Mouse (Mus musculus) midbrain, postnatal 0 days (tissue): ENCODE data around the gene Vpreb3. TPM values are rescaled to one million over a fixed set of nuclear protein-coding genes. Genes with fewer than 3 reads are reported as not detected.
"Not testable (repeated sequence)": the region's sequence is repeated elsewhere in the genome, so short reads cannot be mapped to it uniquely, and the experiment has no call there.

Experiments
- ATAC-seq: fragments of 200-750 bp; cut with Nextera tagmentation; 2 replicates; pipeline ENCODE4 v1.8.0; 2017; ENCODE audit warnings: moderate number of reproducible peaks, mild to moderate bottlenecking, moderate TSS enrichment, moderate library complexity; ENCODE audit not compliant: low FRiP score
- DNase-seq: peaks from one replicate; pipeline ENCODE4 v3.0.0-alpha.2; 2015; ENCODE audit warnings: low spot score
- H3K27ac ChIP-seq: fragments of 300-500 bp; sonication (generic); 2 replicates; pipeline ENCODE4 v1.5.1; 2014; ENCODE audit warnings: low read depth, mild to moderate bottlenecking, low read length, mixed read lengths
- H3K27me3 ChIP-seq: fragments of 300-500 bp; sonication (generic); 2 replicates; pipeline ENCODE4 v1.6.1; 2014; ENCODE audit warnings: low read length, control low read depth, mixed read lengths; ENCODE audit not compliant: insufficient read depth
- H3K36me3 ChIP-seq: fragments of 300-500 bp; sonication (generic); 2 replicates; pipeline ENCODE4 v1.6.1; 2014; ENCODE audit warnings: low read length, control low read depth, mixed read lengths; ENCODE audit not compliant: insufficient read depth
- H3K4me1 ChIP-seq: fragments of 300-500 bp; sonication (generic); 2 replicates; pipeline ENCODE4 v1.6.1; 2014; ENCODE audit warnings: mild to moderate bottlenecking, control low read depth, antibody characterized with exemption, low read length, mixed read lengths; ENCODE audit not compliant: insufficient read depth
- H3K4me2 ChIP-seq: fragments of 300-500 bp; sonication (generic); 2 replicates; pipeline ENCODE4 v1.6.1; 2014; ENCODE audit warnings: low read depth, mild to moderate bottlenecking, low read length, mixed read lengths; ENCODE audit not compliant: poor library complexity, severe bottlenecking
- H3K4me3 ChIP-seq: fragments of 300-500 bp; sonication (generic); 2 replicates; pipeline ENCODE4 v1.5.1; 2014; ENCODE audit warnings: low read depth, mild to moderate bottlenecking, low read length, moderate library complexity
- H3K9ac ChIP-seq: fragments of 300-500 bp; sonication (generic); replicated peaks from 2 replicates; pipeline ENCODE4 v1.6.1; 2014; ENCODE audit warnings: mild to moderate bottlenecking, low read length, moderate library complexity, mixed read lengths; ENCODE audit not compliant: poor library complexity, severe bottlenecking
- H3K9me3 ChIP-seq: fragments of 300-500 bp; sonication (generic); 2 replicates; pipeline ENCODE4 v1.6.1; 2016; ENCODE audit warnings: low read length, control low read depth
- CTCF ChIP-seq: IDR thresholded peaks from 2 replicates; pipeline ENCODE4 v1.5.1; 2016; ENCODE audit warnings: antibody characterized with exemption, mild to moderate bottlenecking
- WGBS: fragments of 180-500 bp; shearing (Covaris S2); extraction: QIAGEN DNeasy Blood & Tissue Kit; methylation state at CpG from one replicate; pipeline ENCODE4 v1.1.7; 2014; 5-methylcytosine and 5-hydroxymethylcytosine counted together
- polyA plus RNA-seq: library from polyadenylated mRNA; unstranded; fragments of >200 nt; fragmentation: Nextera tagmentation; extraction: Ambion mirVana; gene quantifications from 2 replicates; pipeline ENCODE4 v1.2.1, GENCODE M21; 2015
- total RNA-seq: library from RNA; depleted of rRNA; stranded (reverse); fragments of >200 nt; gene quantifications from 2 replicates; pipeline ENCODE4 v1.2.3, GENCODE M21; 2014

Gene Vpreb3
- total and polyA plus RNA-seq, 2 experiments from 2014 or later: 0.72 TPM; not detected in 1

DNA sequence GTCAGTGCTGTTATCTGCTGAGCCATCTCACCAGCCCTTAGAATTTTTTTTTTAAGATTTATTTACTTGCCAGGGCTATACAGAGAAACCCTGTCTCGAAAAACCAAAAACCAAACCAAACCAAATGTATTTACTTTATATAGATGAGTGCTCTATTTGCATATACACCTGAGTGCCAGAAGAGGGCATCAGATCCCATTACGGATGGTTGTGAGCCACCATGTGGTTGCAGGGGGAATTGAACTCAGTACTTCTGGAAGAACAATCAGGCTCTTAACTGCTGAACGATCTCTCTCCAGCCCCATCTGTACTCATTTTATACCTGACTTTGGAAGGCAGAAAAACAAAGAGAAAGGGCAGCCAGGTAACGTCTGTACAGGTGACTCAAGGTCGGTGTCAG lies 32.4 kb downstream of the Vpreb3 start:
- Histone ChIP-seq H3K36me3 (no peaks in the 10 kb centered on the region), H3K4me2 (no peak overlapping the region), H3K27ac (no peak overlapping the region), H3K4me3 (no peak overlapping the region), H3K9me3 (0 out of 2 replicates have a peak, but pooled peaks cover 4% of the 10 kb centered on the region), H3K9ac (no peak overlapping the region), H3K27me3 (no peaks in the 10 kb centered on the region), H3K4me1 (no peaks in the 10 kb centered on the region)
- DNase-seq (no peak), ATAC-seq (no peak)
- TF ChIP-seq CTCF: peak; percentile 73
- WGBS: 78% methylated on average over 5 of the region's 5 CpGs

DNA sequence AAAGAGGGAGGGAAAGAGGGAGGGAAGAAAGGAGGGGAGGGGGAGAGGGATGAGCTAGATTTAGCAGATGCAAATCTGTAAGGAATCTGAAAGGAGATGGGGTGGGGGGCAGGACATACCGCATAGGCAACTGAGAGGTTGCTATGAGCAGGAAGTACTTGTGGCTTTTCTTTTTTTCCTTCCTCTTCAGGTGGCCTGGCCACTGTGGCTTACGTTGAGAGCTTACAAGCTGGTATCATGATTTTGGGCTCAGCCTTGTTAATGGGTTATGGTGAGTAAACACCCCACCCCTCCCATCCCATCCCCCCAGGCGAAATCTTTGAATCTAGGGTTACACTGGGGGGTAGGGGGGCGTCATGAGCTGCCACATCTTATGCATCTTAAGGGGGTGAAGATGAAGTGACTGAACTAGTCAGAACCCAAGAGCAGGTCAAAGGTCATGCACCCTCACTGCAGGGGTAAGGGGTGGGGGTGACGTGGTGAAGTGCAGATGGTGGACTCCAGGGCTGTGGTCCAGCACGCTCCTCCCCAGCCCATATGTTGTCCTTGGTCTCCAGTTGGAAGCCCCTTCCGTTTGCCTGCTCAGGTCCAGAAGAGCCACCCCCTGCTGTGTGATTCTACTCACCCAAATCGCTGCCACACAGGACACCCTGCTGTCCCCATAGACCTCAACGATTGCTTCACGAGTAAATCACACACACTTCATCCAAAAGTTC lies 35.4 kb downstream of the Vpreb3 start:
- H3K4me2 ChIP-seq: no peak overlapping the region
- ATAC-seq (no peak), DNase-seq (peak; percentile 12)
- H3K36me3 ChIP-seq: no peaks in the 10 kb centered on the region
- H3K4me1 ChIP-seq: no peaks in the 10 kb centered on the region
- TF ChIP-seq CTCF: no peak
- WGBS: 48% methylated on average over 10 of the region's 10 CpGs
- no peak overlapping the region for H3K9ac ChIP-seq
- no peaks in the 10 kb centered on the region for H3K9me3 ChIP-seq
- H3K4me3 ChIP-seq: no peak overlapping the region
- no peaks in the 10 kb centered on the region for H3K27me3 ChIP-seq
- H3K27ac ChIP-seq: no peak overlapping the region

DNA sequence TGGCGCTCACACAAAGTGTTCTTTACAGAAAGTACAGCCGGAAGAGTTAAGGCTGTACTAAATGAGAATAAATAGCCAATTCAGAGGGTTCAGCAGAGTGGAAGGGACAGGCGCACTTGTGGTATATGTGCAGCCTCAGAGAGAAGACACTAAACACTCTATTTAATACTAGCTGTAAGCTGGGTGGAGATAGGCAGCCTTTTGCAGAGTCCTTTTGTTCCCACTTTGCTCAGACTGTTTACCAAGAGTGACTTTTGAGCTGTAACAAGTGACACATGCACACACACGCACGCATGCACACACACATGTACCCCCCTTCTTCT lies 35.9 kb downstream of the Vpreb3 start:
- Histone ChIP-seq H3K9ac (no peak overlapping the region), H3K9me3 (no peaks in the 10 kb centered on the region), H3K36me3 (no peaks in the 10 kb centered on the region), H3K27ac (no peak overlapping the region), H3K27me3 (no peaks in the 10 kb centered on the region), H3K4me1 (no peaks in the 10 kb centered on the region), H3K4me2 (no peak overlapping the region), H3K4me3 (no peak overlapping the region)
- 80% methylated on average over 5 of the region's 5 CpGs for WGBS
- no peak for ATAC-seq
- TF ChIP-seq CTCF: no peak
- DNase-seq: no peak

DNA sequence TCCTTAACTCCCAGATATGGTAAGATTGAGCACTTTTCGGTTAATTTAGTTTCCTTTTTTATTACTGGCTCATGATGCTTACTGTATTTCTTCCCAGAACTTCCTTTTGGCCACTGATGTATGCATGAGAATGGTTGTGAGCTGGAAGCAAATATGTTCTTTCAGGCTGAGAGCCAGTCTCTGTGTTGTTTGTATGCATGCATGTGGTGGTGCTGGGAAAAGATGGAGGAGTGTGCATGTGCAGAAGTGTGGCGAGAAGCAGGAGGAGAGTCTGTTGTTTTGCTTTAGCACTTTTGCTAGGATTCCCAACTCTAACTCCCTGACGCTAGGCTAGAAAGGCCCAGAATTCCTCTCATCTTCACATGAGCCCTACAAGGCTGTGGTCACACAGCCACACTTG lies 36.6 kb downstream of the Vpreb3 start:
- no peak for DNase-seq
- H3K36me3 ChIP-seq: no peaks in the 10 kb centered on the region
- no peak overlapping the region for H3K9ac ChIP-seq
- no peaks in the 10 kb centered on the region for H3K9me3 ChIP-seq
- TF ChIP-seq CTCF: no peak
- H3K27ac ChIP-seq: no peak overlapping the region
- ATAC-seq: no peak
- H3K4me2 ChIP-seq: no peak overlapping the region
- no peaks in the 10 kb centered on the region for H3K27me3 ChIP-seq
- no peak overlapping the region for H3K4me3 ChIP-seq
- H3K4me1 ChIP-seq: no peaks in the 10 kb centered on the region
- WGBS: 93% methylated on average over 3 of the region's 3 CpGs

DNA sequence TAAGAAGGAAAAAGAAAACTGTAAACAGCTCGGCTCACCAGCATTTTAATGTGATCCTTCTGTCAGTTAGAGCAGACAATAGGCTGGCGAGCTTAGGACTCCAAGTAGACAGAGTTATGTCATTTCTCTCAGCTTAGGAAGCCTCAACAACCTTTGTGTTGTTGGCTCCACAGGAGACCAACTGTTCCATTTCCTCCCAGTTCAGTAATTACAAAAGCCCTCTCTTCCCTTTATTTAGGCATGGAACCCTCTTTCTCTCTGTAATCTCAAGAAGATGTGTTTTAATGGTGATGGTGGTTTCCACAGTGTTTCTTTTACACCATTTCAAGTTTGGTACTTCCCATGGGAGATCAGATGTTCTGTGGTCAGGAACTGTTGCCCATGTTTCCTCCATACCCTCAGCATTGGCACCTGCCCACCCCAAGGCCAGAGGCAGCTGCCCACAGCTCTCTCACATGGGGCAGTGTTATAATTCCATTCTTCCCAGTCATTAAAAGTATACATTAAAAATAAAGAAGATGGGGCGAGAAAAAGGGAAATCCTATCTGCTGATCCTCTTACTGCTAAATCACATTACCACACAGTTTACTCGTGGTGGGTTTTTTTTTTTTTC lies 47.7 kb downstream of the Vpreb3 start:
- no peak for ATAC-seq

DNA sequence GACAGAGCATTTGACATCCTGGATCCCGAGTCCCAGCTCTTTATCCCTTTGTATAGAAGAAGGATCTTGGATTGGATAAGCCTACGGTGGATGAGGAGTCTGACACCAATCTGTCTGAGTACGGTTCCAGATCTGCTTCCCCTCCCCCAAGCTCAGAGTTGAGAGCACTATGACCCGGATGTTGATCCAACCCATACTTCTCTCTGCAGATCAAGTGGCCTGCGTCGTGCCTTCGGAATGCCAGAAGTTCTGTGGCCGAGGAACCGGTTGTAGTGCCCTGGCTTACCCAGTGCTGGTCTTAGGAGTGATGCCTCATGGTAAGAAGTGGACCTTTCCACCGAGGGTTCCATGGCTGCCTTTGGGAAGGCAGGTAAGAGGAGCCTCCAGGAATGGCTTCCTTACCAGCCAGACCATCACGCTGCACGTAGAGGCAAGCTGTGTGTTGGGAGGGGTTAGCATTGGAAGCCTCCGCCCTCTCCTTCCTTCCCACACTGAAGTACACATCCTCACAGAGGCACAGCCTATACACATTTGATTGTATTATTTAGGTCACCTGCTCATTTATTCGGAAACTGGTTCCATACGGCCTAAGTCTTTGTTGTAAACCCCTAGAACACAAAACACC lies 50.9 kb downstream of the Vpreb3 start:
- Histone ChIP-seq H3K4me2 (no peak overlapping the region), H3K27me3 (no peaks in the 10 kb centered on the region), H3K9me3 (no peaks in the 10 kb centered on the region), H3K36me3 (no peaks in the 10 kb centered on the region), H3K4me1 (no peaks in the 10 kb centered on the region), H3K9ac (no peak overlapping the region), H3K4me3 (no peak overlapping the region), H3K27ac (no peak overlapping the region)
- TF ChIP-seq CTCF: no peak
- WGBS: 92% methylated on average over 15 of the region's 15 CpGs
- ATAC-seq (no peak), DNase-seq (no peak)

More for the DNA sequence above, 47.7 kb downstream of the Vpreb3 start:
- TF ChIP-seq CTCF: no peak
- H3K9me3 ChIP-seq: no peaks in the 10 kb centered on the region
- no peak overlapping the region for H3K4me2 ChIP-seq
- H3K4me1 ChIP-seq: no peaks in the 10 kb centered on the region
- no peak overlapping the region for H3K9ac ChIP-seq
- no peak for DNase-seq
- H3K4me3 ChIP-seq: no peak overlapping the region
- H3K27ac ChIP-seq: no peak overlapping the region
- no peaks in the 10 kb centered on the region for H3K27me3 ChIP-seq
- 62% methylated on average over 4 of the region's 4 CpGs for WGBS
- H3K36me3 ChIP-seq: no peaks in the 10 kb centered on the region

DNA sequence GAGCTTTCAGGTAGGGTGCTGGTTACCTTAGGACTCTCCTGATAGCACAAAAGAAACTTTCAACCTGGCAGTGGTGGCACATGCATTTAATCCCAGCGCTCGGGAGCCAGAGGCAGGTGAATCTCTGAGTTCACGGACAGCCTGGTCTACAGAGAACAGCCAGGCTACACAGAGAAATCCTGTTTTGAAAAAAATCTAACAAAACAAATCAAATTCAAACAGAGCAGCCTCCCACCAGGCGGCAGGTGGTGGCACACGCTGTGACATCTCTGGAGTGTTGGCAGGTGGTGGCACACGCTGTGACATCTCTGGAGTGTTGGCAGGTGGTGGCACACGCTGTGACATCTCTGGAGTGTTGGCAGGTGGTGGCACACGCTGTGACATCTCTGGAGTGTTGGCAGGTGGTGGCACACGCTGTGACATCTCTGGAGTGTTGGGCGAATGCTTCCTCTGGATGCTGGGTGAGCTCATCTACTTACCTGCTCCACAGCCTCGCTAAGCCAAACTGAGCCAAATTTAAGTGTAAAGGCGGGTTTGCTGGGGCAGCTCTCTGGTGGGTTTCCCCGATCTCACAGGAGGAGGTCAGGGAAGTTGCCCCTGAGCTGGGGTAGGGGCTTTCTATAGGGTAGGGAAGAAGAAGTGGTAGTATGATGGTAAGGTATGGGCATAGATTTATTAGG lies 51.8 kb downstream of the Vpreb3 start:
- not testable (repeated sequence) for H3K4me2 ChIP-seq, H3K4me3 ChIP-seq, H3K27me3 ChIP-seq, DNase-seq, H3K9me3 ChIP-seq, H3K9ac ChIP-seq, H3K27ac ChIP-seq, H3K36me3 ChIP-seq, ATAC-seq, H3K4me1 ChIP-seq
- WGBS: 79% methylated on average over 12 of the region's 13 CpGs
